Mouse (Mus musculus) B cell, adult 62 days (primary cell): ENCODE measurements around the gene Gtf2h3. TPM values are rescaled to one million over a fixed set of nuclear protein-coding genes. Genes with fewer than 3 reads are reported as not detected.

Experiments used
- total RNA-seq: library from RNA; stranded (reverse); gene quantifications from 4 replicates; pipeline ENCODE4 v1.2.4, GENCODE M21; 2023

Gtf2h3 gene
- total RNA-seq: 27.6 to 35.1 TPM (median 34.4 TPM) in 4 replicates

GRCm38 (mm10) chr5:124578633-124579317 lies at the start of gene Gtf2h3, which contains the start of gene Eif2b1:
Gene Gtf2h3, plus strand, starts transcription at chr5:124579140.
Gene Eif2b1, minus strand, starts transcription at chr5:124579131.

GRCm38 (mm10) chr5:124530655-124531582 lies 48.0 kb upstream of the Gtf2h3 start, which contains the start of gene Rilpl1:
Gene Rilpl1, minus strand, starts transcription at chr5:124531391.

GRCm38 (mm10) chr5:124540383-124540786 lies 38.6 kb upstream of the Gtf2h3 start, which contains the start of gene Tmed2:
Gene Tmed2, plus strand, starts transcription at chr5:124540695.

GRCm38 (mm10) chr5:124552558-124553307 lies 26.2 kb upstream of the Gtf2h3 start, which contains the start of gene Ddx55:
Gene Ddx55, plus strand, starts transcription at chr5:124552864.

GRCm38 (mm10) chr5:124628448-124629363 lies 49.8 kb downstream of the Gtf2h3 start, which contains the start of gene Atp6v0a2:
Gene Atp6v0a2, plus strand, starts transcription at chr5:124628576.

Other genes with a start within 250 kb of the Gtf2h3 start
- gene Cdk2ap1, start 216.1 kb upstream of the Gtf2h3 start, total RNA-seq: 96.6 to 111 TPM (median 101 TPM) in 4 replicates
- 216 to 228 TPM (median 222 TPM) in 4 replicates for gene Sbno1, start 153.1 kb upstream of the Gtf2h3 start, total RNA-seq
- gene Kmt5a, start 139.2 kb upstream of the Gtf2h3 start, total RNA-seq: 47.3 to 58.4 TPM (median 50.8 TPM) in 4 replicates
- gene Rilpl2, start 100.8 kb upstream of the Gtf2h3 start, total RNA-seq: 165 to 186 TPM (median 173 TPM) in 4 replicates
- 15.0 to 20.5 TPM (median 17.3 TPM) in 4 replicates for gene Snrnp35, start 96.0 kb upstream of the Gtf2h3 start, total RNA-seq
- 2.2 to 3.1 TPM (median 2.3 TPM) in 4 replicates for gene Rilpl1, start 47.7 kb upstream of the Gtf2h3 start, total RNA-seq
- 103 to 116 TPM (median 110 TPM) in 4 replicates for gene Tmed2, start 38.4 kb upstream of the Gtf2h3 start, total RNA-seq
- gene Ddx55, start 26.3 kb upstream of the Gtf2h3 start, total RNA-seq: 39.5 to 42.4 TPM (median 41.7 TPM) in 4 replicates
- gene Eif2b1, start within 50 bp of the Gtf2h3 start, total RNA-seq: 22.8 to 36.2 TPM (median 33.7 TPM) in 4 replicates
- gene Atp6v0a2, start 49.4 kb downstream of the Gtf2h3 start, total RNA-seq: 46.0 to 62.9 TPM (median 54.8 TPM) in 4 replicates
- 0.06 TPM in 1 of 4 replicates, not detected in the others for gene Dnah10, start 145.9 kb downstream of the Gtf2h3 start, total RNA-seq